Mouse (Mus musculus) midbrain, embryonic 16.5 days (tissue): ENCODE measurements around the gene Pom121. TPM values are rescaled to one million over a fixed set of nuclear protein-coding genes. Genes with fewer than 3 reads are reported as not detected.

Source experiments
- ATAC-seq: fragments of 200-750 bp; cut with Nextera tagmentation; 2 replicates; pipeline ENCODE4 v1.8.0; 2017; ENCODE audit warnings: moderate TSS enrichment
- H3K27ac ChIP-seq: fragments of 300-500 bp; sonication (generic); 2 replicates; pipeline ENCODE4 v1.5.1; 2014; ENCODE audit warnings: mild to moderate bottlenecking, low read length, mixed read lengths
- H3K27me3 ChIP-seq: fragments of 300-500 bp; sonication (generic); 2 replicates; pipeline ENCODE4 v1.6.1; 2014; ENCODE audit warnings: low read depth, low read length, mixed read lengths; ENCODE audit not compliant: control insufficient read depth, insufficient read depth
- H3K36me3 ChIP-seq: fragments of 300-500 bp; sonication (generic); 2 replicates; pipeline ENCODE4 v1.6.1; 2014; ENCODE audit warnings: mild to moderate bottlenecking, low read length, moderate library complexity, mixed read lengths; ENCODE audit not compliant: control insufficient read depth, insufficient read depth
- H3K4me1 ChIP-seq: fragments of 300-500 bp; sonication (generic); 2 replicates; pipeline ENCODE4 v1.6.1; 2014; ENCODE audit warnings: mild to moderate bottlenecking, low read length, mixed read lengths; ENCODE audit not compliant: control insufficient read depth, insufficient read depth
- H3K4me2 ChIP-seq: fragments of 300-500 bp; sonication (generic); 2 replicates; pipeline ENCODE4 v1.6.1; 2014; ENCODE audit warnings: mild to moderate bottlenecking, low read length, mixed read lengths
- H3K4me3 ChIP-seq: fragments of 300-500 bp; sonication (generic); 2 replicates; pipeline ENCODE4 v1.5.1; 2014; ENCODE audit warnings: low read depth, mild to moderate bottlenecking, low read length, moderate library complexity, mixed read lengths
- H3K9ac ChIP-seq: fragments of 300-500 bp; sonication (generic); 2 replicates; pipeline ENCODE4 v1.6.1; 2014; ENCODE audit warnings: low read depth, low read length, mixed read lengths
- H3K9me3 ChIP-seq: fragments of 300-500 bp; sonication (generic); replicated peaks from 2 replicates; pipeline ENCODE4 v1.6.1; 2014; ENCODE audit warnings: mild to moderate bottlenecking, low read length, mixed read lengths; ENCODE audit not compliant: control insufficient read depth, poor library complexity, severe bottlenecking
- WGBS: fragments of 180-500 bp; shearing (Covaris S2); extraction: QIAGEN DNeasy Blood & Tissue Kit; methylation state at CpG from one replicate; pipeline ENCODE4 v1.1.7; 2014; 5-methylcytosine and 5-hydroxymethylcytosine counted together
- polyA plus RNA-seq: library from polyadenylated mRNA; unstranded; fragments of >200 nt; fragmentation: Nextera tagmentation; extraction: Ambion mirVana; gene quantifications from 2 replicates; pipeline ENCODE4 v1.2.1, GENCODE M21; 2015

Pom121 gene
- polyA plus RNA-seq, 1 experiment from 2014 or later: 8.7 TPM

DNA sequence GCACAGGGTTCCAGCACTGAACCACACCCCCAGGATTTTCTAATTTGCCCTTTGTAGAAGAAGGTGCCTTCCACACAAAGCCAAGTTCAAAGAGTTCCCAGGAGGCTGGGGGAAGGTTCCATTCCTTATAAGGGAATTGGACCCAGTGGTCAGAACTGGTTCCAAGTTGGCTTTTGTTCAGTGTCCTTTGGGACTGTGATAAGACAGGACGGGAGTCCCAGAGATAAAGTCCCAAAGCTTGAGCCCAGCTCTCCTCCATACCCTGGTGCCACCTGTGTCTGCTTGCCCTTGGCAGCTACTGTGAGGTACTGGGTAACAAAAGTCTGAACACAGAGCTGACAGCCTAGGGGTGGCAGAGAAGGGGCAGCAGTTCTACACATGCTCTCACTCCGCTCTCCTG is 34.6 kb downstream of the Pom121 start:
- no peaks in the 10 kb centered on the region for H3K4me1 ChIP-seq
- H3K9me3 ChIP-seq: no peaks in the 10 kb centered on the region
- no peaks in the 10 kb centered on the region for H3K36me3 ChIP-seq
- no peak overlapping the region for H3K27ac ChIP-seq
- H3K4me2 ChIP-seq: no peak overlapping the region
- no peak overlapping the region for H3K9ac ChIP-seq
- no peak for ATAC-seq
- WGBS: 91% methylated on average over 2 of the region's 2 CpGs
- H3K4me3 ChIP-seq: no peak overlapping the region
- H3K27me3 ChIP-seq: no peaks in the 10 kb centered on the region

DNA sequence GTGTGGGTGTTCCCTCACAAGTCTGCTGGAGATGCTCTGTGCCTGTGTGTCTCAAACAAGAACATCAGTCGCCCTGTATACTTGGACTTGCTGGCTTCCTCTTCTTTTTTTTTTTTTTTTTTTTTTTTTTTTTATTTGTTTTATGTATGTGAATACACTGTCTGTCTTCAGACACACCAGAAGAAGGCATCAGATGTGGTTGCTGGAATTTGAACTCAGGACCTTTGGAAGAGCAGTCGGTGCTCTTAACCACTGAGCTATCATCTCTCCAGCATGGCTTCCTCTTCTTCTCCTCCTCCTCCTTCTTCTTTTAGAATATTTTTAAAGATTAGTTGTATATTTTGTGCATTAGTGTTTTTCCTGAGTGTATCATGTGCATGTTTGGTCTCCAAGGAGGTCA is 36.8 kb downstream of the Pom121 start:
- Histone ChIP-seq H3K9ac (no peak overlapping the region), H3K9me3 (no peaks in the 10 kb centered on the region), H3K4me1 (no peaks in the 10 kb centered on the region), H3K4me3 (no peak overlapping the region), H3K4me2 (no peak overlapping the region), H3K36me3 (no peaks in the 10 kb centered on the region), H3K27me3 (no peaks in the 10 kb centered on the region), H3K27ac (no peak overlapping the region)
- 83% methylated on average over 2 of the region's 2 CpGs for WGBS
- ATAC-seq: no peak

DNA sequence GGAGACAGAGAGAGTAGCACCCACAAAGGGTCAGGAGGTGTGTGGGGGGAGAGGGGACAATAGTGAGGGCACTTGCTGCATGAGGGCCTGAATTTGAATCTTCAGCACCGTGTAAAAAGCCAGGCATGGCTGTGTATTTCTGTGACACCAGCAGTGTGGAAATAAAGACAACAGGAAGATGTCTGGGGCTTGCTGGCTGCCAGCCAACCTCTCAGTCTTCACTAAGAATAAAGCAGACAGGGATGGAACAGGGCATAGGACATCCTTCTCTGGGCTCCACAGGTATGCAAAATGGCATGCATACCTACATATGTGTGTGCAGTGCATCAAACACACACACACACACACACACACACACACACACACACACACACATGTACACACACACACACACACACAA is 38.3 kb downstream of the Pom121 start:
- Histone ChIP-seq H3K4me2 (no peak overlapping the region), H3K27me3 (no peaks in the 10 kb centered on the region), H3K36me3 (no peaks in the 10 kb centered on the region), H3K9ac (no peak overlapping the region), H3K27ac (no peak overlapping the region), H3K9me3 (no peaks in the 10 kb centered on the region), H3K4me3 (no peak overlapping the region), H3K4me1 (no peaks in the 10 kb centered on the region)
- WGBS: 47% methylated on average over 1 of the region's 1 CpGs
- no peak for ATAC-seq

GRCm38 (mm10) chr5:135353564-135353963 is 40.8 kb downstream of the Pom121 start:
- Histone ChIP-seq H3K9ac (no peak overlapping the region), H3K4me2 (no peak overlapping the region), H3K27ac (no peak overlapping the region), H3K27me3 (no peaks in the 10 kb centered on the region), H3K9me3 (no peaks in the 10 kb centered on the region; the same call in 1 of the 2 replicates), H3K4me1 (no peaks in the 10 kb centered on the region), H3K36me3 (no peaks in the 10 kb centered on the region), H3K4me3 (no peak overlapping the region)
- ATAC-seq: no peak
- WGBS: 20% methylated on average over 20 of the region's 20 CpGs

DNA sequence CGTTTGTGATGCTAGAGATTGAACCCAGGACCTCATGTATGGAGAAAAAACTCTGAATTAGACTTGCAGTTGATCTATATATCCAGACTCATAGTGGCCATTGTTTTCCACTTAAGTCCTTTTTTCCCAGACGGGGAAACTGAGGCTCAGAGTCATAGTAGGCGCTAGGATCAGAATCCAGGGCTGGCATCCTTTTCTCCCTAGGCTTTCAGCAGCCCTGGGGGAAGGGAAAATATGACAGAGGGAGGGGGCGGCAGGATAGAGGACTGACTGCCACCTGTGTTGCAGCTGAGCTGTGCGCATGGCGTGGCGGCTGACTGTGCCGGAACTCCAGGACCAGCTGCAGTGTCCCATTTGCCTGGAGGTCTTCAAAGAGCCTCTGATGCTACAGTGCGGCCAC is 41.4 kb downstream of the Pom121 start, which contains the start of gene Trim50:
Trim50 (plus strand) TSS at position 301 of the 400 bp plus-strand sequence.
- H3K4me1 ChIP-seq: no peaks in the 10 kb centered on the region
- ATAC-seq: no peak
- H3K27me3 ChIP-seq: no peaks in the 10 kb centered on the region
- no peak within 1 kb of the TSS for H3K4me2 ChIP-seq
- no peaks in the 10 kb centered on the region for H3K36me3 ChIP-seq
- H3K9me3 ChIP-seq: no peaks in the 10 kb centered on the region; the same call in 1 of the 2 replicates
- H3K27ac ChIP-seq: no peak within 1 kb of the TSS
- 65% methylated on average over 9 of the region's 9 CpGs for WGBS
- no peak within 1 kb of the TSS for H3K4me3 ChIP-seq
- H3K9ac ChIP-seq: no peak within 1 kb of the TSS

- H3K9ac ChIP-seq: no peak overlapping the region
- no peaks in the 10 kb centered on the region for H3K27me3 ChIP-seq
- no peaks in the 10 kb centered on the region for H3K4me1 ChIP-seq
- WGBS: 87% methylated on average over 13 of the region's 13 CpGs
- ATAC-seq: no peak
- no peak overlapping the region for H3K4me2 ChIP-seq
- no peak overlapping the region for H3K4me3 ChIP-seq
- H3K9me3 ChIP-seq: no peaks in the 10 kb centered on the region; the same call in 1 of the 2 replicates
- no peak overlapping the region for H3K27ac ChIP-seq
- H3K36me3 ChIP-seq: no peaks in the 10 kb centered on the region
These were observed 42.7 kb downstream of the Pom121 start for GRCm38 (mm10) chr5:135351606-135352005.

GRCm38 (mm10) chr5:135349862-135350261 is 44.5 kb downstream of the Pom121 start, which contains the start of gene Fkbp6:
TSS of gene Fkbp6 (minus strand) at chr5:135350044.
- H3K4me3 ChIP-seq: no peak within 1 kb of the TSS
- no peak within 1 kb of the TSS for H3K9ac ChIP-seq
- H3K27ac ChIP-seq: no peak within 1 kb of the TSS
- WGBS: 89% methylated on average over 34 of the region's 35 CpGs
- H3K4me2 ChIP-seq: no peak within 1 kb of the TSS
- H3K9me3 ChIP-seq: no peaks in the 10 kb centered on the region; the same call in 1 of the 2 replicates
- no peaks in the 10 kb centered on the region for H3K36me3 ChIP-seq
- no peaks in the 10 kb centered on the region for H3K27me3 ChIP-seq
- no peaks in the 10 kb centered on the region for H3K4me1 ChIP-seq
- ATAC-seq: no peak

GRCm38 (mm10) chr5:135347511-135348011 is 46.8 kb downstream of the Pom121 start:
- no peaks in the 10 kb centered on the region for H3K27me3 ChIP-seq
- no peak overlapping the region for H3K27ac ChIP-seq
- H3K36me3 ChIP-seq: no peaks in the 10 kb centered on the region
- 70% methylated on average over 4 of the region's 4 CpGs for WGBS
- no peak for ATAC-seq
- H3K4me2 ChIP-seq: no peak overlapping the region
- H3K9ac ChIP-seq: no peak overlapping the region
- no peaks in the 10 kb centered on the region; the same call in 1 of the 2 replicates for H3K9me3 ChIP-seq
- H3K4me1 ChIP-seq: no peaks in the 10 kb centered on the region
- no peak overlapping the region for H3K4me3 ChIP-seq

DNA sequence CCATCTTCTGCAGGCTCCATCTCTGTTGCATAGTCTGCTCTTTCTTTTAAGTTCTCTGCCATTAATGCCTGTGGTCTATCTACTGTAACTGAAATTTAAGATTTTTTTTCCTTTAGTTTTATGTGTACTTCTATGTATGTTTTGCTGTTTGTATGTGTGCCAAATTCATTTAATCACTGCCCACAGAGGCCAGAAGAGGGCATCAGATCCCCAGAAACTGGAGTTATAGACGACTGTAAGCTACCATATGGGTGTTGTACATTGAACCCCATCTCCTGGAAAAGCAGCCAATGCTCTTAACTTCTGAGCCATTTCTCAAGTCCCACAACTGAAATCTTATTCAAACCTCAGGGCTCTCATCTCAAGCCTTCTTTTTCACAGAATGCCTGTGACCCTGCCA is 47.9 kb downstream of the Pom121 start:
- Histone ChIP-seq H3K4me1 (no peaks in the 10 kb centered on the region), H3K9ac (no peak overlapping the region), H3K4me3 (no peak overlapping the region), H3K27me3 (no peaks in the 10 kb centered on the region), H3K4me2 (no peak overlapping the region), H3K9me3 (no peaks in the 10 kb centered on the region; the same call in 1 of the 2 replicates), H3K36me3 (no peaks in the 10 kb centered on the region), H3K27ac (no peak overlapping the region)
- no peak for ATAC-seq
- WGBS: 37% methylated on average over 1 of the region's 1 CpGs
